Mouse (Mus musculus): Measurements from ENCODE around the gene Peg10. TPM values are rescaled to one million over a fixed set of nuclear protein-coding genes. Genes with fewer than 3 reads are reported as not detected.
A peak's percentile ranks its signal among the peaks of the same experiment; 100 is the strongest.
"Not testable (repeated sequence)": the region's sequence is repeated elsewhere in the genome, so short reads cannot be mapped to it uniquely, and the experiment has no call there.

Peg10 gene
- total RNA-seq, 2 experiments from 2014 or later = 7.9 to 9.6 TPM

- DNase-seq (ENCODE audit: low spot score in 2 of 2) = peak; percentile 13 to 60
These were observed 1.4 kb downstream of the Peg10 start for GRCm38 (mm10) chr6:4748506-4748961.

DNA sequence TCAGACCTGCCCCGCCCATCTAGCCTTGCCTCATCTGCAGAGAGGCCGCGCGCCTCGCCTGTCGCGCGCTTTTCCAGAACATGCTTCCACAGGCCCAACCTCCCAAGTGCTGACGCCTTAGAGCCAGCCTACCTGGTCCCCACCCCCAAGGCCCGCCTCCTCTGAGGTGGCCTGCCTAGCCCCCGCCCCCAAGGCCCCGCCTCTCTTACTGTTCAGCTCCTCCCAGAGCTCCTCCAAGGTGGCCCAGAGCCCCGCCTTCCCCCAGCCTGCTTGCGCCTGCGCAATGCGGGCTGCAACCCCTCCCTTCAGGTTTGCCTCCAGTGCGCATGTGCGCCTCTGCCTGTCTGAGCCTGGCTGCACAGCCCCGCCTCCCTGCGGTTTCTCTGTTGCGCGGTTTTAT lies 2.0 kb downstream of the Peg10 start:
- DNase-seq (ENCODE audit: low spot score in 2 of 2) = peak; percentile 91 to 95

- DNase-seq (ENCODE audit: low spot score in 2 of 2) = no peak
These were observed 4.2 kb downstream of the Peg10 start for GRCm38 (mm10) chr6:4751355-4751754.

DNA sequence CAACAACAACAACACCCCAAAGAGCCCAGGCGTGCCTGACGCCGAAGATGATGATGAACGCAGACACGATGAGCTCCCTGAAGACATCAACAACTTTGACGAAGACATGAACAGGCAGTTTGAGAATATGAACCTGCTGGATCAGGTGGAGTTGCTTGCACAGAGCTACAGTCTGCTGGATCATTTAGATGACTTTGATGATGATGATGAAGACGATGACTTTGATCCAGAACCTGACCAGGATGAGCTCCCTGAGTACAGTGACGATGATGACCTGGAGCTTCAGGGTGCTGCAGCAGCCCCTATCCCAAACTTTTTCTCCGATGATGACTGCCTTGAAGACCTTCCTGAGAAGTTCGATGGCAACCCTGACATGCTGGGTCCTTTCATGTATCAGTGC lies 7.2 kb downstream of the Peg10 start:
- DNase-seq (ENCODE audit: low spot score in 2 of 2) = no peak

GRCm38 (mm10) chr6:4754886-4755285 lies 7.8 kb downstream of the Peg10 start:
- no peak for DNase-seq (ENCODE audit: low spot score in 2 of 2)

- DNase-seq (ENCODE audit: low spot score in 2 of 2) = not testable (repeated sequence)
These were observed 14.5 kb downstream of the Peg10 start for GRCm38 (mm10) chr6:4761415-4762142.

DNA sequence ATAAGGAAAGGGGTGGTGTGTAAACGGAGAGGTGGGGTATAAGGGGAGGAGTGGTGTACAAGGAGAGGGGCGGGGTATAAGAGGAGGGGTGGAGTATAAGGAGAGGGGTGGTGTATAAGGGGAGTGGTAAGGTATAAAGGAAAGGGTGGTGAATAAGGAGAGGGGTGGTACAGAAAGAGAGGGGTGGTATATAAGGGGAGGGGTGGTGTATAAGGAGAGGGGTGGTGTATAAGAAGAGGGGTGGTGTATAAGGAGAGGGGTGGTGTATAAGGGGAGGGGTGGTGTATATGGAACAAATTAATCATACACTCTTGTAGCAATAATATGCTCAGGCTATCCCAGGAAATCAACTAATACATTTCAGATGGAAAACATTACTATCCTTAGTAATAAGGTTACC lies 15.1 kb downstream of the Peg10 start:
- DNase-seq (ENCODE audit: low spot score in 2 of 2) = no peak

- DNase-seq (ENCODE audit: low spot score in 2 of 2) = no peak
These were observed 49.2 kb downstream of the Peg10 start for GRCm38 (mm10) chr6:4796281-4796680.

DNA sequence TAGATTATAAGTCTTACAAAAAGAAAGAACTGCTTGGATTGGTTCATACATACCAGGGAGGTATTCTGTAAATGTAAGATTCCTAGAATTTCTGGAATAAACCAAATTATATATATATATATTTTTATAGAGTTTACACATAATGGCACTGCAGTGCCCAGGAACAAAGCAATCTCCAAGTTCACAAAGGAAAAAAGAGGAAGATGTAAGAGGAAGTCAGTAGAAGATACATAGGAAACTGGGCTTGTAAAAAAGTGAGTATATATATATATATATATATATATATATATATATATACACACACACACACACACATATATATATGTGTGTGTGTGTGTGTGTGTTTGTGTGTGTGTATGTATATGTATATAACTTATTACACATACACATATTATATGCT lies 50.2 kb downstream of the Peg10 start:
- not testable (repeated sequence) for DNase-seq (ENCODE audit: low spot score in 2 of 2)

- no peak for DNase-seq (ENCODE audit: low spot score in 2 of 2)
These were observed 51.3 kb downstream of the Peg10 start for GRCm38 (mm10) chr6:4798382-4798781.

DNA sequence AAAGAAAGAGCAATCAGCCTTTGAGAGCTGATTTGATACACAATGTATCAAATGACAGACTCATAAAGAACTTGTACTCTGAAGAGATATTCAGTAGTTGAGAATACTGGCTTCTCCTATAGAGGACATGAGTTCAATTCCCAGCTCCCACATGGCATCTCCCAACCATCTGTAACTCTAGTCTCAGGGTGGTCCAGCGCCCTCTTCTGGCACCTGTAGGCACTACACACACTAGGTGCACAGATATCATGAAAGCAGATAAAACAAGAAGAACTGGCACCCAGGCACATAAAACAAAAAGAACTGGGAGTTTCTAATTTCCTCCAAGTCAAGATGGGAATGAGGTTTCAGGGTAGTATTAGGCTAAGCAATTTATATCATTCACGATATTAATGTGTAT lies 52.3 kb downstream of the Peg10 start:
- DNase-seq (ENCODE audit: low spot score in 2 of 2) = no peak

DNA sequence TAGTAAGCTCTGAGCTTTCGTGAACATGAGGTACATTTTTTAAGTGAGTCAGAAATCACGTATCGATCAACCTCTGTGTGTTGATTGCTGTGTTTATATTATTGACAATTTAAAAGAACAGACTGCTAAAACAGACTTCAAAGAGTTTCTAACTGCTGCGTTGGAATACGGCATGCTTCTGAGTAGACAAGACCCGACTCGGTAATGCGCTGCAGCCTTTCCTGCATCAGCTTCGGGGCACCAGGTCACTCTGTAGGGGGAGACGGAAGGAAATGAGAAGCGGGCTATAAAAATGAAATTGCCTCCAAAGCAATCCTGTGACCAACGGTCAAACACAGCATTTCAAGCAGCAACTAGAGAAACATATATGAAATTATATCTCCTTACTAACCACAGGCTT lies 59.9 kb downstream of the Peg10 start:
- no peak for DNase-seq (ENCODE audit: low spot score in 2 of 2)

Other genes starting within 250 kb of the Peg10 start
- gene Col1a2, start 242.5 kb upstream of the Peg10 start, total RNA-seq (2021) = 10 to 100 TPM; 54.7 to 57.1 TPM
- gene Casd1, start 146.5 kb upstream of the Peg10 start, total RNA-seq (2021) = 10 to 100 TPM; 48.5 to 57.9 TPM
- 10 to 100 TPM; 25.9 to 27.3 TPM for gene Sgce, start 99 bp upstream of the Peg10 start, total RNA-seq (2021)
- gene Ppp1r9a, start 155.6 kb downstream of the Peg10 start, total RNA-seq (2021) = 100 to 1,000 TPM in 1 of 2 experiments, 10 to 100 TPM in 1; 98.2 to 105 TPM